Mouse (Mus musculus) liver, embryonic 13.5 days (tissue): ENCODE results near the gene Dus1l. TPM values are rescaled to one million over a fixed set of nuclear protein-coding genes. Genes with fewer than 3 reads are reported as not detected.
"Not testable (repeated sequence)": the region's sequence is repeated elsewhere in the genome, so short reads cannot be mapped to it uniquely, and the experiment has no call there.

Source experiments
- ATAC-seq: fragments of 200-750 bp; cut with Nextera tagmentation; 2 replicates; pipeline ENCODE4 v1.8.0; 2017; ENCODE audit warnings: low read depth, mild to moderate bottlenecking, moderate number of reproducible peaks, moderate library complexity
- DNase-seq: peaks from one replicate; pipeline ENCODE4 v3.0.0; 2022
- H3K27ac ChIP-seq: fragments of 300-500 bp; sonication (generic); 2 replicates; pipeline ENCODE4 v1.5.1; 2015; ENCODE audit warnings: moderate library complexity, mild to moderate bottlenecking, inconsistent platforms
- H3K27me3 ChIP-seq: fragments of 300-500 bp; sonication (generic); 2 replicates; pipeline ENCODE4 v1.6.1; 2015; ENCODE audit warnings: mild to moderate bottlenecking, inconsistent platforms
- H3K36me3 ChIP-seq: fragments of 300-500 bp; sonication (generic); 2 replicates; pipeline ENCODE4 v1.6.1; 2015; ENCODE audit warnings: mild to moderate bottlenecking, inconsistent platforms
- H3K4me1 ChIP-seq: fragments of 300-500 bp; sonication (generic); replicated peaks from 2 replicates; pipeline ENCODE4 v1.6.1; 2015; ENCODE audit warnings: inconsistent platforms
- H3K4me2 ChIP-seq: fragments of 300-500 bp; sonication (generic); 2 replicates; pipeline ENCODE4 v1.6.1; 2015; ENCODE audit warnings: inconsistent platforms, mild to moderate bottlenecking, moderate library complexity
- H3K4me3 ChIP-seq: fragments of 300-500 bp; sonication (generic); replicated peaks from 2 replicates; pipeline ENCODE4 v1.5.1; 2015; ENCODE audit warnings: mild to moderate bottlenecking, inconsistent platforms
- H3K9ac ChIP-seq: fragments of 300-500 bp; sonication (generic); 2 replicates; pipeline ENCODE4 v1.6.1; 2015; ENCODE audit warnings: mild to moderate bottlenecking, inconsistent platforms
- H3K9me3 ChIP-seq: fragments of 300-500 bp; sonication (generic); replicated peaks from 2 replicates; pipeline ENCODE4 v1.6.1; 2016; ENCODE audit warnings: inconsistent platforms
- WGBS: fragments of 180-500 bp; shearing (Covaris S2); methylation state at CpG from one replicate; pipeline ENCODE4 v1.1.7; 2015; ENCODE audit not compliant: insufficient replicate concordance; 5-methylcytosine and 5-hydroxymethylcytosine counted together
- polyA plus RNA-seq: library from polyadenylated mRNA; unstranded; fragments of >200 nt; fragmentation: Nextera tagmentation; extraction: Ambion mirVana; gene quantifications from 2 replicates; pipeline ENCODE4 v1.2.1, GENCODE M21; 2015

Dus1l gene
- polyA plus RNA-seq, 1 experiment from 2014 or later, result 86.2 TPM

DNA sequence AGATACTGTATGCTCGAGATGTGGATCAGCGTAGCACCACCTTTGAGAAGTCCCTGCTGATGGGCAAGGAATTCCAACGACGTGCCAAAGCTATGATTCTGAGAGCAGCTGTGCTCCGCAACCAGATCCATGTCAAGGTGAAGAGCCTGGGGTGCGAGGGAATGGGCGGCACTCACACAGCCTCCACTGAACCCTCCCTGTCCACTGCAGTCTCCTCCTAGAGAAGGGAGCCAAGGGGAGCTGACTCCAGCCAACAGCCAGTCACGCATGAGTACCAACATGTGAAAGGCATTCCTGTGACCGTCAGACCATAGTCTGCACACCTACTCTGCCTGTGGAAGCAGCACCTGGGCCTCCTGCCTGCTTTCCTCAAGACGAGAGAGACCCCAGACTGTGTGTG, 7.7 kb downstream of the Dus1l start:
- H3K9me3 ChIP-seq, H3K4me3 ChIP-seq, H3K27me3 ChIP-seq, H3K9ac ChIP-seq, DNase-seq, H3K4me2 ChIP-seq, H3K27ac ChIP-seq, ATAC-seq: not testable (repeated sequence)
- Histone ChIP-seq H3K36me3 (peaks cover 77% of the 10 kb centered on the region), H3K4me1 (peaks cover 26% of the 10 kb centered on the region)
- 84% methylated on average over 9 of the region's 10 CpGs for WGBS

- peaks cover 37% of the 10 kb centered on the region for H3K4me1 ChIP-seq
- H3K36me3 ChIP-seq, result peaks cover 61% of the 10 kb centered on the region
- H3K9me3 ChIP-seq, result no peaks in the 10 kb centered on the region
- whole genome bisulfite sequencing, result 33% methylated on average over 9 of the region's 9 CpGs
- peak overlapping the region; percentile 96 for H3K9ac ChIP-seq
- H3K27ac ChIP-seq, result peak overlapping the region; percentile 84
- peak overlapping the region; percentile 99 for H3K4me2 ChIP-seq
- DNase-seq (no peak), ATAC-seq (no peak)
- peak overlapping the region; percentile 92 for H3K4me3 ChIP-seq
- no peaks in the 10 kb centered on the region; the same call in 1 of the 2 replicates for H3K27me3 ChIP-seq
Observed at GRCm38 (mm10) chr11:120785145-120785544, 11.1 kb downstream of the Dus1l start.

- peak within 1 kb of the TSS; percentile 84 for H3K27ac ChIP-seq
- peak within 1 kb of the TSS; percentile 99 for H3K4me2 ChIP-seq
- WGBS, result under 1% methylated on average over 99 of the region's 107 CpGs
- peaks cover 37% of the 10 kb centered on the region for H3K4me1 ChIP-seq
- ATAC-seq, result peak; percentile 83
- H3K27me3 ChIP-seq, result no peaks in the 10 kb centered on the region; the same call in 1 of the 2 replicates
- H3K9me3 ChIP-seq, result no peaks in the 10 kb centered on the region
- peak within 1 kb of the TSS; percentile 96 for H3K9ac ChIP-seq
- peak; percentile 78 for DNase-seq
- H3K4me3 ChIP-seq, result peak within 1 kb of the TSS; percentile 92
- H3K36me3 ChIP-seq, result peaks cover 53% of the 10 kb centered on the region
Observed at GRCm38 (mm10) chr11:120784064-120784791, 12.0 kb downstream of the Dus1l start, which contains the start of the genes Rfng and Gps1. TSS of gene Rfng (minus strand) at chr11:120784207. TSS of gene Gps1 (plus strand) at chr11:120784272.

DNA sequence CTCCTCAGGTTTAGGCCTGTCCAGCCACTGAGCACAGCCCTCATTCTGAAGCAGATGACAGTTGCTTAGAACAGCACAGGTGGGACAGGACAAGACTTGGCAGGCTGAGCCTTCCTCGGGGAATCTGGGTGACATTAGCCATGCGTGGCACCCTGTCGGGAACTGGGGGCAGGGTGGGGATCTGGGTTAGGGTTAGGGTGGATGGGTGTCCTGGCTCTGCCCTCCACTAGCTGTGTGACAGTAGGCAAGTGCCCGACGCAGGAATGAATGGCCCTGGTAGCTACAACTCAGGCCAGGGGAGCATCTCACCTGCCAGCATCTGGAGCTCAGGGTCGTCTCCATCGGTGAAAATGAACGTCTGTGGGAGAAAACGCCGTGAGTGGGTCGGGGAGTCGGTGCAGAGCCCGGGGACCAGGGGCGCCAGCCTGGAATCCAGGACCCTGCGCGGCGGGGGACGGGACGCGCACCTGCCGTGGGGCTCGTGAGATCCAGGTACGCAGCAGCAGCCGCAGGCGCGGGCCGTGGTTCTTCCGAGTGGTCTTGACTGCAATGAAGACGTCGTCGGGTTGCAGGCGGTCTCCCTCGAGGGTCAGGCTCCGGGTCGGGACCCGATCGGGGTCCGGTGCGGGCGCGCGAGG, 12.7 kb downstream of the Dus1l start:
- Histone ChIP-seq H3K36me3 (peaks cover 48% of the 10 kb centered on the region), H3K4me2 (peak overlapping the region; percentile 99), H3K4me1 (peaks cover 37% of the 10 kb centered on the region), H3K4me3 (peak overlapping the region; percentile 92), H3K27me3 (no peaks in the 10 kb centered on the region; the same call in 1 of the 2 replicates), H3K27ac (peak overlapping the region; percentile 84), H3K9ac (peak overlapping the region; percentile 96), H3K9me3 (no peaks in the 10 kb centered on the region)
- ATAC-seq (no peak), DNase-seq (no peak)
- WGBS, result 4% methylated on average over 42 of the region's 42 CpGs

GRCm38 (mm10) chr11:120781361-120781760, 14.8 kb downstream of the Dus1l start:
- 89% methylated on average over 6 of the region's 6 CpGs for WGBS
- not testable (repeated sequence) for H3K9me3 ChIP-seq, H3K27ac ChIP-seq, H3K4me2 ChIP-seq, ATAC-seq, DNase-seq, H3K9ac ChIP-seq, H3K27me3 ChIP-seq, H3K4me3 ChIP-seq
- Histone ChIP-seq H3K36me3 (peaks cover 26% of the 10 kb centered on the region), H3K4me1 (peaks cover 35% of the 10 kb centered on the region)

DNA sequence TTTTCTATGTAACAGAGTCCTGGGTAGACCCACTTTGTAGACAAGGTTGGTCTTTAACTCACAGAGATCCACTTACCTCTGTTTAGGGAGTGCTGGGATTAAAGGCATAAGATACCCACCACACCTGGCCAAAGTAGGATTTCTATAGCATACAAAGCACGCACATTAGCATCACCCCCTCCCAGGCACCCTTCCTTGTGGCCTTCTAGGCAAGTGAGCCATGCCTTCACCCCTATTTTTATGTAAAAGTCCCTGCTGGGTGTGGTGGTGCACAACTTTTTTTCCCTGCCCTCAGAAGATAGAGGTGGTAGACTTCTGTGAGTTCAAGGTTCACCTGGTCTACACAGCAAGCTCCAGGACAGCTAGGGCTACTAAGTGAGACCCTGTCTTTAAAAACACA, 16.3 kb downstream of the Dus1l start:
- 82% methylated on average over 1 of the region's 1 CpGs for WGBS
- H3K9me3 ChIP-seq, result no peaks in the 10 kb centered on the region
- no peak overlapping the region for H3K27ac ChIP-seq
- peaks cover 18% of the 10 kb centered on the region for H3K36me3 ChIP-seq
- no peak overlapping the region for H3K4me3 ChIP-seq
- H3K4me2 ChIP-seq, result no peak overlapping the region
- no peaks in the 10 kb centered on the region; the same call in 1 of the 2 replicates for H3K27me3 ChIP-seq
- no peak for ATAC-seq
- H3K9ac ChIP-seq, result no peak overlapping the region
- H3K4me1 ChIP-seq, result peaks cover 22% of the 10 kb centered on the region
- DNase-seq, result no peak

DNA sequence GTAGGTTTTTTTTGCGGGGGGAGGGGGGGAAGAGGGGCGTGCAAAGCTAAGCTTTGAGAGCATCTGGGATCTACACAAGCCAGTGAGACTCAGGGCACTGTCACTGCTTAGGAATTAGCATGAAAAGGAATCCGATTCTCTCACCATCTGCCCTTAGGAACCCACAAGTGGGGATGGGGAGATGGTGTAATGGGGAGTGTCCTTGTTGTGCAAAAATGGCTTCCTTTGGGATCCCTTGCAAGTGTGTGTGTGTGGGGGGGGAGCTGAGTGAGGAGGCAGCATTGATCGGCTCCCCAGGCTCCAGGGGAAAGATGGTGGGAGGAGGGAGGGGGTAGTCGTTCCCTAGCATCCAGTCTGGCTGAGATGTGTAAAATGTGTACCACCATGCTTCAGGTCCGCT, 19.1 kb downstream of the Dus1l start:
- H3K27ac ChIP-seq, result no peak overlapping the region
- no peaks in the 10 kb centered on the region for H3K9me3 ChIP-seq
- DNase-seq (no peak), ATAC-seq (no peak)
- H3K27me3 ChIP-seq, result 0 out of 2 replicates have a peak, but pooled peaks cover 4% of the 10 kb centered on the region
- no peak overlapping the region for H3K4me3 ChIP-seq
- H3K4me1 ChIP-seq, result peaks cover 4% of the 10 kb centered on the region
- no peak overlapping the region for H3K4me2 ChIP-seq
- 36% methylated on average over 6 of the region's 6 CpGs for WGBS
- peaks cover 14% of the 10 kb centered on the region for H3K36me3 ChIP-seq
- H3K9ac ChIP-seq, result peak overlapping the region; percentile 29; the same call in 1 of the 2 replicates

- H3K4me1 ChIP-seq, result peaks cover 4% of the 10 kb centered on the region
- H3K36me3 ChIP-seq, result peaks cover 8% of the 10 kb centered on the region; the same call in 1 of the 2 replicates
- 0 out of 2 replicates have a peak, but pooled peaks cover 4% of the 10 kb centered on the region for H3K27me3 ChIP-seq
- 23% methylated on average over 15 of the region's 15 CpGs for WGBS
- DNase-seq (peak; percentile 85), ATAC-seq (peak; percentile 85)
- no peak overlapping the region for H3K27ac ChIP-seq
- no peak overlapping the region for H3K4me3 ChIP-seq
- H3K9me3 ChIP-seq, result no peaks in the 10 kb centered on the region
- no peak overlapping the region for H3K9ac ChIP-seq
- no peak overlapping the region for H3K4me2 ChIP-seq
Observed at GRCm38 (mm10) chr11:120775774-120776469, 20.3 kb downstream of the Dus1l start.

DNA sequence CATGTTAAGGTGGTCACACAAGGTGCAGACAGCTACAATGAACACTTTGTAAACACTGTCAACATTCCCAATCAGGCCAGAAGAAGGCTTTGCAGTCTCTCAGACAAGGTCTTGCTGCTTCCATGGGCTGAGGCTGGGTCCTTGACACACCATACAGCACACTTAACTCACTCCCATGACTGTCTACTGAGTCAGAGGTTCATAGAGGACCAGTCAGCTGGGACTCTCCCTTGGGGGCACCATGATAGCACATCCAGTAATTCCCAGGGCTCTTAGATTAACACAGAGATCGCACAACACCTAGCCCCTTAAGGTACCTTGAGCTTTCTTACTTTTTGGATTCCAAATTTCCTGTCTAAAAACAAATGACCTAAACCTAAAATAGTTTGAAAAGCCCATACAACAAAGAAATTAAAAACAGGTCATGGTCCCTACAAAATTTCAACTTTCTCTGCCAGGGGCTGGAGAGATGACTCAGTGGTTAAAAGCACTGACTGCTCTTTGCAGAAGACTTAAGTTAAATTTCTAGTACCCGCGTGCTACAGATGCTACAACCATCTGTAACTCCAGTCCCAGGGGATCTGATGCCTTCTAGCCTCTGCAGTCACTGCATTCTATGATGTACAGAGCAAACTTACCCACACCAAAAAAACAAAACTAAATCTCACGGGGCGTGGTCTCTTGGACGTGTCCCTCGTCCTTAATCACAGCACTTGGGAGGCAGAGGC, 22.6 kb downstream of the Dus1l start:
- H3K4me2 ChIP-seq, result no peak overlapping the region
- 73% methylated on average over 7 of the region's 7 CpGs for WGBS
- H3K27ac ChIP-seq, result no peak overlapping the region
- H3K9ac ChIP-seq, result no peak overlapping the region
- no peaks in the 10 kb centered on the region for H3K36me3 ChIP-seq
- 0 out of 2 replicates have a peak, but pooled peaks cover 4% of the 10 kb centered on the region for H3K27me3 ChIP-seq
- DNase-seq, result no peak
- H3K4me1 ChIP-seq, result peaks cover 4% of the 10 kb centered on the region
- no peaks in the 10 kb centered on the region for H3K9me3 ChIP-seq
- ATAC-seq, result no peak
- H3K4me3 ChIP-seq, result no peak overlapping the region

DNA sequence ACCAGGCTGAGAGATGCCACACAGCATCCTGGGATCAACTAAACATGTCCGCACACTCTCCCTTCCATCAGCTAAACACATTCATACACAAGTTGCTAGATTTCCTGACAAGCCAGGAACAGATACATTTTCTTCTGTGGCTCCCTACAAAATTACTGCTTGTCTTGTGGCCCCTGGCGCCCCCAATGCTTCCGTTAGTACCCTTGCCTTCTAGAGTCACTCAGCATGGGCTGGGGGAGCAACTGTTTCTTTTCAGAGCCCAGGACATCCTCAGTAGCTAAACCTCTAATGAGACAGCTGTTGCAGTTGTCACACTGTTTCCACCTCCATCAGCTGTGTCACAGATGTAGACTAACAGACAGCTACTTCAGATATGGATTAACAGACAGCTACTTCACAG, 23.5 kb downstream of the Dus1l start:
- DNase-seq, result no peak
- Histone ChIP-seq H3K9me3 (no peaks in the 10 kb centered on the region), H3K36me3 (no peaks in the 10 kb centered on the region), H3K4me2 (no peak overlapping the region), H3K27me3 (0 out of 2 replicates have a peak, but pooled peaks cover 4% of the 10 kb centered on the region), H3K4me3 (no peak overlapping the region), H3K9ac (no peak overlapping the region), H3K27ac (no peak overlapping the region), H3K4me1 (peaks cover 7% of the 10 kb centered on the region)
- no peak for ATAC-seq
- WGBS, result 68% methylated on average over 3 of the region's 3 CpGs
